Mouse (Mus musculus) stomach, postnatal 0 days (tissue): ENCODE data around the gene Rab8b.

ENCODE experiments used
- CTCF ChIP-seq: IDR thresholded peaks from 2 replicates; pipeline ENCODE4 v1.5.1; 2016; ENCODE audit warnings: antibody characterized with exemption, low read depth, mild to moderate bottlenecking, moderate library complexity
- EP300 ChIP-seq: optimal IDR thresholded peaks from 2 replicates; pipeline ENCODE3; 2016; ENCODE audit warnings: antibody characterized with exemption

DNA sequence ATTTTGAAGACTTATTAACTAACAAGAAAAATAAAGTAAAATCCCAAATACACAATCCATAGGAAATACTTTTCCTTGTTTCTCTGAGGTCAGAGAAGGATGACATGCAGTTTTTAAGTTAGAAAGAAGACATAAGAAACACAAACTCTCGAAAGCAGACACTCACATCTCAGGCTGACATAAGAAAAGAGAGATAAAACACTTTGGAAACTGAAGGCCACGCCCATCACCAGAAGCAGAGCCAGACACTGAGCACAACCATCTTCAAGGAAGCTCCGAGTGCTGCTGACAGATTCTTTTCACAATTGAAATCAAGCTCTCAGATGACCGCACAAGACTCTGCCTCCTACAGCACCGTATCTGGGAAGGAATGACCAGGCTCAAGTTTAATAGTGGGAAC, 23.5 kb downstream of the Rab8b start:
- TF ChIP-seq CTCF (no peak), EP300 (no peak)
